Mouse (Mus musculus) cerebellum, adult 11-12 months (tissue): ENCODE data around the gene Ppp1r12c.

Experiments used
- DNase-seq: peaks from one replicate; pipeline ENCODE4 v3.0.0; 2022

Ppp1r12c gene

GRCm38 (mm10) chr7:4515853-4516252 lies 14.4 kb upstream of the Ppp1r12c start:
- DNase-seq = no peak

DNA sequence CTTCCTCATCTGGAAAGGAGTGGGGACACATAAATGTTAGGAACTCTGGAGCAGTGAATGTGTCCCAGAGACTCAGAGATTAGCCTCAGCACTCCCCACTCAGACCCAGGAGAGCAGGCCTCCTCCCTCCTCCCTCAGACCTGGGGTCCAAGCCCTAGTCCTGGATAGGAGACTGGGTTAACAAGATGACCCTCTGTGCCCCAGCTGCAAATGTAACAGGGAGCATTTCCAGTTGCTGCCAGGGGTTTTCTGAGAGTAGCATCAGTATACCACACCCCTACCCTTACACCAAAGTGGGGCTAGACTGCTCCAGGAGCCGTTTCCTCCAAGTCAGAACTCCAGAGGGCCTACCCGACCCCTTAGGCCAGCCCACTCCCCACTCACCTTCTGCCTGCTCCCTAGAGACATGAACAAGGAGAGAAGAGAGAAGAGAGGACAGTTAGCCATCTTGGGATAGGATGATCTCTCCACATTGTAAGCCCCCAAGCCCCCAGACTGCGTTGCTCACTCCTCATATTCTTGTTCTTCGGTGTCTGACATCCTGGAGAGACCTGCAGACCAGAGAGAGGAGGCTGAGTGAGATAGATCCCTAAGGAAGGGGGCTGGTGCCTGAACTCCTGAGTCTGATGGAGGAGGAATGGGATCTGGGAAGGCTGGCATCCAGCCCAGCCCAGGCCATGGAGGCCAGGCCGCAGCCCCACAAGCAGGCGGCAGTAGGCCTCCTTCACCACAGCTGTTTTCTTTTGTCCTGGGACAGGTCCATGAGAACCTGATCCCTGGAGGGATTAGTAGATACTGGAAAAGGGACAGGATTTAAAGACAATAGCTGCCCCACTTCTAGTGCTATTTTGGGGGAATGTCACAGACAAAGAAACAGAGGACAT lies 12.6 kb upstream of the Ppp1r12c start:
- DNase-seq = no peak

DNA sequence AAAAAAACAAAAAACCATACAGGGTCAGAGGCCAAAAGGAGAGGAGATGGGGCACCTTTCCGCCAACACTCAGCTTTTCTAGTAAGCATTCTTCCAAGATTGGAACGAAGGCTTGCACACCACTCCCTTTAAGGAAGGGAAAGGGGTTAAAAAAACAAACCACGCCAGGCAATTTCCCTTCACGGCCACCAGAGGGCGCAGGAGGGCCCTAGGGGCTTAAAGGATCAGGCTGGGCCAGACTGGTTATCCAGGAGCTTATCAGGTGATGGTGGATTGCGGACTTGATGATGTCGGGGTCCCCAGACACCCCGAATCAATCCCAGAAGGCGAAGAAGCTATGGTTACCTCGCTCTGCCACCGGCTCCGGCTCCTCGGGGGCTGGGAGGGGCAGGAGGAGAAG lies 11.8 kb upstream of the Ppp1r12c start:
- no peak for DNase-seq

DNA sequence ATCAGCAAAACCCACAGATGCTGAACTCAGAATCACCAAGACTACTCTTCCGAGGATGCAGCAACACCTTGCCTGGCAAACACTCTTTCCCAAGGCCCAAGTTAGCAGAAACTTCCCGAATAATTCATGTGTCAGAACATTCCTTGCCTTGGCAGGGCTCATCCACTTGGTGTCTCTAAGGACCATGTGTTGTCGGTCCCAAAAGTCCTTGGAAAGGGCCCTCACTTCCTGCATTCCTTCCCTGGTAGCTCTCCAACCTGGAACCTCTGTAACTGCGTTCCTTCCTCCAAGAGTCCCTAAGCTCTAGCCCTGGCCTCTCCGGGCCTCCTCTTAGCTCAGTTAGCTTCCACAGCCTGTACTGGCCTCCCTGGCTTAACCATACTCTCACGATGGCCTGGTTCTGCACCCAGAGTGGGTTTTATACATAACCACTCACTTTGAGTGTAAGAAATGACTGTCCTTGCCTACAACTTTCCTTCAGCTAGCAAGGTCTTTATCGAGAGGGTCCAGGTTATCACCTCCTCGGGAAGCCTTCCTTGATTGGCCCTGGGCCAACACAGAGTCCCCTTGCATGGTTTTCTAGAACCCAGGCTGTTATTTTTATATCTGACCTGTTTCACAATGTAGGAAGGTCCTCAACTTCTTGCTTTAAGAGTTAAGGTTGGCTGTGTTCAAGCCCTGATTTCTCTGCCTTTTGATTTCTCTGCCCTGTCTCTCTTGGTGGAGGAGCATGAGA lies 10.2 kb upstream of the Ppp1r12c start:
- no peak for DNase-seq

DNA sequence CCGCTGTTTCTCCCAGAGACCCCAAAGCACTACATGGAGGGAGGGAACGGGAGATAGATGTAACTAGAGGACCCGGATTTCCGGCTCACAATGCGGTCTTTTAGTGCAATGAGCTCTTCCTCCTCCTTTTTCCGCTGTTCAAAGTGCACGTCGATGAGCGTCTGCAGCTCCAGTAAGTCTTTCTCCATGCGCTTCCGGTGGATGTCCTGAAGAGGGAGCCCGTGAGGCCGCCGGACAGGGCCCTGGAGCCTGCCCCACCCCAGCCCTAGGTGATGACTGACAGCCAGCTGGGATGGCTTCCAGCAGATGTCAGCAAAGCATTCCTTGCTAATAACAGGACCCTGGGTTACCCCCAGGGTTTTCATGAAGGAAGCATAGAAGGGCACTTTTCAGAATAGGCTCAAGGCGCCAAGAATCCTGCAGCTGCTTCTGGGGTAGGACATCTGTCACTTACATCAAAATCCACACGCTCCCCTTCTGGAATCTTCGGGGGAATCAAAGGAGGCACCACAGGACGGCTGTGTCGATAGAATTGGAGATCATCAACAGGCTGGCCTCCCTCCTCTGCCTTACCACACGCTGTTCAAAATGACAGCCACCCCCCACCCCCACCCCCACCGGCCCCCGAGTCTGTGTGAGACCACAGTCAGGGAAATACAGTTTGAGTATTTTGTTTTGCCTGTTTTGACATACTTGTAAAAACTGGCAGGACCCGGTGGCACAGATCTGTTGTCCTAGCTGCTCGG lies 8.6 kb upstream of the Ppp1r12c start:
- peak; percentile 49 for DNase-seq

DNA sequence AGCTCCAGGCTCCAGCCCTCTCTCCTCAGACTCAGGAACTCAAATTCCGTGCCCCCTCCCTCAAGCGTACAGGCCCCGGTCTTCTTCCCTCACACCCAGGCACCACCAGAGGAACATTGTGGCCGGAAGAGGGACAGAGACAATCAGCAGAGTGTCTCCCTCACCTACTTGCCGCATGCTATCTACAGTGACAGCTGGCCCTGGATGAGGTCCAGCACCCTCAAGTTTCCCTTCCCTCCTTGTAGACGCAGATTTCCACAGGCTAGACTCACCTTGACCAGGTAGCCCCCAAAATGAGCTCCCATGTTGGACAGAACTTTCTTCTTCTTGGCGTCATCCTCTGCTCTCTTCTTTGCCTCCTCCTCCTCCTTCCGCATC lies 7.2 kb upstream of the Ppp1r12c start:
- DNase-seq = no peak

DNA sequence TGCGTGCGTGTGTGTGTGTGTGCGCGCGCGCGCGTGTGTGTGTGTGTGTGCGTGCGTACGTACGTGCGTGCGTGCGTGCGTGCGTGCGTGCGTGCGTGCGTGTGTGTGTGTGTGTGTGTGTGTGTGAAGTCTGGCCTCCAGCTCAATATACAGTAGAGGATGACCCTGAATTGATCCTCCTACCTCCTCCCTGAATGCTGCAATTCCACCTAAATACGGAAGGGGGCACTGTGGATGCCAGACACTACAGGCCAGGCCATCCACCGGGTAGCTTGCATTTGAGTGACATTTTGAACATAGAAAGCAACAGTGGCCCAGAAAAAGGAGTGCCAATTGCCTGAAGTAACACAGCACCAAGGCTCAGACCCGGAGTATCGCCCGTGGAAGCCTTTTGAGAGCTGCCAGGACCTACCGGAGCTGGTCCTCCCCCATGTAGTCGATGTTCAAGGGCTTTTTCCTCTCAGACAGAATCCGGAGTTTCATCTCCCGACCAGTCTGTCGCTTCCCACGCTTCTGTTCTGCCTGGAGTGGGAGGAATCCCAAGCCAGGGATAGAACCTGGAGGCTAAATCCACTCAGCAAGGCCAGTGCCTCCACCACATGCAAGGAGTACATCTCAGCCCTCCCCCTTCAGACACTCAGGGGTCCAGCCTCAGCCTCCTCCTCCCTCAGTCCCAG lies 6.7 kb upstream of the Ppp1r12c start:
- no peak for DNase-seq

DNA sequence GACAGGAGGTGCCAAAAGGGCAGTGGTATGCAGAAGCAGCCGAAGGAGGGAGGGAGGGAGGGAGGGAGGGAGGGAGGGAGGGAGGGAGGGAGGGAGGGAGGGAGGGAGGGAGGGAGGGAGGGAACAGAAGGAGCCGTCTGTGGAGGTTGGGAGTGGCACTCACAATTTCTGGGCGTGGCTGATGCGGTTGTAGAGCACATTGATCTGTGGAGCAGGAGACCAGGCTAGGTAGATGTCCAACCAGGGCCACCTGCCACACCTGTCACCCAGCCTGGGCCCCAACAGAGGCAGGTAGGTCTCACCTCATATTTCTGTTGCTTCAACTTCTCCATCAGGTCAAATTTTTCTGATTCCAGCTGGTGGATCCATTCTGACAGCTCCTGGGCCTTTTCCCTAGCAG lies 5.7 kb upstream of the Ppp1r12c start:
- DNase-seq = no peak

DNA sequence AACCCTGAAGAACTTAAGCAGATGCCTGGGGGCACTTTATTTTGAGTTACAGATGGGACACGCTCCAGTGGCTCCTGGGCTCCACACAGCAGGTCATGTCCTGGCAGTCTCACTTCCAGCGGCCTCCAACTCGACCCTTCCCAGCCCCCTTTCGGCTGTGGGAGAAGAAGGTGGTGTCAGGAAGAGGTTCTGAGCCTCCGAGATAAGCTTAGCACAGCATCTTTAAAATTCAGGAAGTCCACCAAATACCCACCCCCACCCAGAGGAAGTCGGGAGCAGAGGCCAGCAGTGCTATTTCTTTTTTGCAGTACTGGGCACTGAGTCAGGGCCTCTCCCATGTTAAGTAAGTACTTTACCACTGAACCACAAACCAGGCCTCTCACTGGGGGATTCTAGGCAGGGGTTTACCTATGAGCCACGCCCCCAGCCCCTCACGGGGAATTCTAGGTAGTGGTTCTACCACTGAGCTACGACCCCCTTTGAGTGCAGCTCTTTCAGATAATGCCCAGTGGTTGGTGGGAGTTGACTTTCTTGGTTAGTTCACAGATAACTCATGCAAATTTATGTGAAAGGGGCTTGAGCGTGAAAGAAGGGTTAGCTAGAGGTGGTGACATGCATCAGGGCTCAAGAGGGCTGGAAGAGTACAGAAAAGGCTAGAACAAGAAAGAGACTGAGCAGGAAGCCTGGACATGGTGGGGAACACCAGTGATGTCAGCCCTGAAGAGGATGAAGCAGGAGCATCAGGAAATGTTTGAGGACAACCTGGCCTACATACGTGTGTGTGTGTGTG lies 3.4 kb upstream of the Ppp1r12c start:
- DNase-seq = peak; percentile 50

GRCm38 (mm10) chr7:4503858-4504257 lies 2.4 kb upstream of the Ppp1r12c start:
- no peak for DNase-seq

- peak; percentile 47 for DNase-seq
Observed at GRCm38 (mm10) chr7:4503100-4503499, 1.6 kb upstream of the Ppp1r12c start.

GRCm38 (mm10) chr7:4502421-4503090 lies 1.1 kb upstream of the Ppp1r12c start:
- DNase-seq = peak; percentile 67

GRCm38 (mm10) chr7:4500892-4501471 lies 498 bp downstream of the Ppp1r12c start:
- peak; percentile 77 for DNase-seq

DNA sequence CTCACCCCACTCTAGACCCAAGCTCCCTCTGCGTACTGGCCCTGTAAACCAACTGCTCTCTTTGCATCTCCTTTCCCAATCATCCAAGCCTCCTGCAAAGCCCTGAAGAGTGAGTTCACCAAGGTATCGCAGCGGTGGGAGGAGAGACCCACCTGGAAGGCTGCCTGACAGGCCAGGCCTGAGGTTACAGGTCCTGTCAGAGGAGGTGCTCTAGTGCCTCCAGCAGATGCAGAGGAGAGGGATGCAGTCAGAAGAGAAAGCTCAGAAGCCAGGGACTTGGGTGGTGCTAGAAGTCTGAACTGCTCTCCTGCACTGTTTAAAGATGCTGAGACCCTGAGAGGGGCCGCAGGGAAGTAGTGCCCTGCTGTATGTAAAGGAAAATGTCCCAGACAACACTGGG lies 2.4 kb downstream of the Ppp1r12c start:
- no peak for DNase-seq

DNA sequence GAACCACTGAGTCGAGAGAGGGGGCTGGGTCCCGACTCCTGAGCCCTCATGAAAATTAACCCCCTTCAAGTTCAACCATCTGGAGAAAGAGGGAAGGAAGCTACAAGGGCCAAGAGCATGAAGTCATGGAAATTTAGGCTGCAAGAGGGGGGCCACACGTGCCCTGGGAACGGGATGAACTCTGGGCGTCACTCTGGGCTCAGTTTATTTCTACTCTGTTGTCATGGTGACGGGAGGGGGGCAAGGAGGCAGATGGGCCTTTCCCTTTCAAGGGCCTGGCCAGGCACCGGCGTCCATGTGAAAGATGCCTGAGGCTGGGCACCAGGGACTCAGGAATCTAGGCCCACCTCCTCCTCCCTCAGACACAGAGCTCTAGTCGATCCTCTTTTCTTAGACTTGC lies 3.2 kb downstream of the Ppp1r12c start:
- peak; percentile 59 for DNase-seq

- no peak for DNase-seq
Observed at GRCm38 (mm10) chr7:4497271-4497903, 4.1 kb downstream of the Ppp1r12c start.

DNA sequence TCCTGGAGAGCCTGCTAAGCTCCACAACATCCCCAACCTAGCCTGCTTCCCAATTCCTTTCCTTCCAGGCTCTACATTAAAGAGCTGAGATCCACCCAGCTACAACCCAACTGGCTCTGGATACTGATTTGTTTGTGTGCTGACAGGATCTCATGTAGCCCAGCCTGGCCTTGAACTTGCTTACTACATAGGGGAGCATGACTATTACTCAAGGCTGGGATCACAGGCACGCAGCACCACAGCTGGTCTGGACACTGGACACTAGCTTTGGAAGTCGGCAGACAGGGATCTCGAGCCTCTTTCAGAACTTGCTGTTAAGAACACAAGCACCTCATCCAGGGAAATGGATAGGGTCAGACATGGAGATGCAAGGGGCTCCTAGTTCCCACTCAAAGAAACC lies 5.0 kb downstream of the Ppp1r12c start:
- DNase-seq = no peak

DNA sequence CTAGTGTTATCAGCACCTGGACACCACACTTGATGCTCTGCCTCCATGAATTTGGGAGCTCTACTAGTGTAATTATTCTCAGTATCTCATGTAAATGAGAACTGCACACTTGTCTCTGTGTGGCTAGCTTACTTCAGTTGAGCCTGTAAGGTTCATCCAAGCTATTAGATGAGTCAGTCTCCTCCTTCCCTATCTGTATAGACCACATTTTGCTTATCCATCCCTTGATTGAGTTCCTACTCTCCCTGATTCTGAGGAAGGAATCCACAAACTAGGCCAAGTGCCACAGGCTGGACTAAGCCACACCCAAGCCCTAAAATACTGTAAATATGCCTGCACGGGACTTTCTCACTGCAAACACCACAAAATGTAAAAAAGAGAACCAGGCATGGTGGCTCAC lies 7.5 kb downstream of the Ppp1r12c start:
- no peak for DNase-seq

- no peak for DNase-seq
Observed at GRCm38 (mm10) chr7:4492284-4493224, 8.9 kb downstream of the Ppp1r12c start.
